Mouse (Mus musculus): ENCODE data around the gene Klc4.

Gene Klc4

GRCm38 (mm10) chr17:46651755-46652547 lies 6.1 kb upstream of the Klc4 start:
- no peak for DNase-seq

DNA sequence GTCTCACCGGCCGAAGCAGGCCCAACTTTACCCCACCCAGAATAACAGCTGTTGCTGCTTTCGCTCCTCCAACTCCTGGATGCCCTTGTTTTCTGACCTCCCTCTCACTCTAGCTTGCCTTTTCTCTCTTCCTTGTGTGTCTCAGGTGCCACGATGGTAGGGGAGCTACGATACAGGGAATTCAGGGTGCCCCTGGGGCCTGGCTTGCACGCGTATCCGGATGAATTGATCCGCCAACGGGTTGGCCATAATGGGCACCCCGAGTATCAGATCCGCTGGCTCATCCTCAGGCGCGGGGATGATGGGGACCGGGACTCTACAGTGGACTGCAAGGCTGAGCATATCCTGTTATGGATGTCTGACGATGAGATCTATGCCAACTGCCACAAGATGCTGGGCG lies 5.5 kb upstream of the Klc4 start:
- no peak for DNase-seq

- peak; percentile 94 for DNase-seq
Measured at GRCm38 (mm10) chr17:46650232-46651031, 4.6 kb upstream of the Klc4 start, which contains the start of gene Cul7. Gene Cul7 (plus strand): TSS chr17:46650337.

GRCm38 (mm10) chr17:46649811-46650210 lies 4.0 kb upstream of the Klc4 start:
- no peak for DNase-seq

GRCm38 (mm10) chr17:46648436-46648835 lies 2.6 kb upstream of the Klc4 start:
- no peak for DNase-seq

GRCm38 (mm10) chr17:46647279-46647678 lies 1.5 kb upstream of the Klc4 start:
- no peak for DNase-seq

DNA sequence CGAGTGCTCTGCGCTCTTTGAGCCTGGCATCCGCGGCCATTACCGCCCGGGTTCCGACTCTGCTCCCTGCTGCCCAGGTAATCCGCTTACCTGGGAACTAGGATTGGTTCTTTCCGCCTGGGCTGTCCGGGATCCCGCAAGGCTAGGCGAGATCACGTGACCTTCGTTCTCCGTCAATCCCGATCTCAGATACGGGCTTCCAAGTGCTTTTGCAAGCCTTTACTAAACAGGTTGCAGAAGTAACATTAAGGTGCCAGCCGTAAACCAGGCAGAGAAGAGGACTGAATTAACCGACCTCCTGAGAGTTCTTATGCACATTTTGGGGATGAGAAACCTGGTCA lies 470 bp upstream of the Klc4 start:
- DNase-seq, result no peak

GRCm38 (mm10) chr17:46644916-46645475 lies 826 bp downstream of the Klc4 start:
- DNase-seq, result peak; percentile 88

DNA sequence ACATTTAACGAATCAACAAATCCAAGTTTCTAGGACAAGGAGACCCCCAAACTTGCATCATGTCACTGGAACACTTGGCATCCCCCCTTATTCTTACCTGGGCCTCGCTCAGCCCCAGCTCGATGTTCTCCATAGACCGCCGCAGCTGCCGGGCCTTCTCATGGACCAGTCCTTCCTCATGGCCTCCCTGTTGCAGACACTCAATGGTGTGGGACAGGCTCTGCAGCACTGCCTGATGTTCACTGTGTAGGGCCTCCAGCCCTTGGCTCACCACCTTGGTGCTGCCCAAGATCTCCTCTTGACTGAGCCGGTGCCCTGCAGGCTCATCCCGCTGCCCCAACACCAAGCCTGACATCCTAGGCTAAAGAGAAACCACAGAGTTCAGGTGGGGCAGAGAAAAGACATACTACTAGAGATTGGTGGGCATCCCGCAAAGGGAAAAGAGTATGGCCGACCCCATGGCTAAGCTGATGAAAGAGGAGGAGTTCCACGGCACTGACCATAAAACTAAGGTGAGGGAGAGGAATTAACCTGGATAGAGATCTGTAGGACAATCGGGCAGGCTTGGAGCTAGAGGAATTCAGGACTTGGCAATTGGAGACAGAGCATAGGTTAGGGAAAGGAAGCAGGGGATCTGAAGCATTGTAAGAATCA lies 1.5 kb downstream of the Klc4 start:
- DNase-seq, result no peak

DNA sequence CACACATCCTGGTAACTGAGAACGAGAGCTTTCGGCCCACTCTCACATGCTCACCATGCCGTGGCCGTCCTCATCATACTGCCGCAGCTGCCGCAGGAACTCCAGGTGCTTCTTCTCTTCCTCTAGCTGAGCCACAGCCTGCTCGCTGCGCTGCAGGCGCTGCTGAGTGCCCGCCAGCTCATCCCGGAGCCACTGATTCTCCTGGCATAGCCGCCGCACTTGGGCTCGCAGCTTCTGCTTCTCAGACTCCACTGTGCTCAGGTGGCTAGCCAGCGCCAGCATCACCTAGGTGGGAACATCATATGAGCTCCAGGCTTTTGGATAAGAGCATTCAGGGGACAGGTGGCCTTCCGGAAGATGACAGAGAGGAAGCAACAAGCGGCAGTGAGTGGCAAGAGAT lies 3.8 kb downstream of the Klc4 start:
- DNase-seq, result no peak

DNA sequence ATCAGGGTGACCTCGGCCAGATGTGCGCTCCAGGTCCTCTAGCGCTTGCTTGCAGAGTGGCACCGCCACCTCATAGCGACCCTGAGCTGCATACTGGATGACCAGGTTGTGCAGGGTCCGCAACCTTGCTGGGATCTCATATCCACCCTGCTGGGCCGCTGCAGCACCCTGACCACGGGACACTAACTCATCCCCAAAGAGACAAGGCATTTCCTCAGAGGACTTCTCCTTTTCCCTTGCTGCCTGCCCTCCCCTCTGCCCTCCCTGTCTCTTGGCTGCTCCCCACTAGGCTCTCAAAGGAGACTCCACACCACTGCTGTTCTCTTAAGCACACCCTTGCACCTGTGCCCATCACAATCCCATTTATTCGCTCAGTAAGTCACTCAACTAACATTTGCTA lies 5.9 kb downstream of the Klc4 start:
- no peak for DNase-seq

DNA sequence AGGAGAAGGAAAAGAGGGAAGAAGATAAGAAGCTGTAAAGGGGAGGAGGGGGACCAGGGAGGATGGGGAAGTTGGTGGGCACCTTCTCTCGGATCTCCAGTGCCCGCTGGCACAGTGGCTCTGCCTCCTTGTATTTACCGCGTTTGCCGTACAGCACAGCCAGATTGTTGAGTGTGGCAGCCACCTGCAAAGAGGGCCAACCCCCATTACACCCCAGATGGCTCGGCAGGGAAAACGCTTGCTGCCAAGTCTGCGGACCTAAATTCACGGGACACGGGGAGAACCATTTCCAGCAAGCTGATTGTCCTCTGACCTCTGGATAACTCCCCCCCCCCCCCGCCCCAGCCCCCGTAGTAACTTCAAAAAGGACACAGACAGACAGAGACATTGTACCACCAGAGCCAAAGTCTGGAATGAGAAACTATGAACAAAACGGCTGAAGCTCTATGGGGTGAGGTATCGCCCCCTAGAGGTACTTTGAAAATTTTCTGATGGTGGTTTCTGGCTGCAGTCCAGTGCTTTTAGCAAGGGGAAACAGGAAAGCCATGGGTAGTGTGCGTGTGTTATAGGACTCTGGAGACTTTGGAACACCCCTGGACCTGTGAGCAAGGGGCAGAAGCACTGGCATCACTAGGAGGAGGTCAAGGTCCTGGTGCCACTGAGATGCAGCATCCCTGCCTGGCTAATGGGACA lies 8.8 kb downstream of the Klc4 start:
- peak; percentile 87 for DNase-seq

GRCm38 (mm10) chr17:46629685-46630441 lies 16.0 kb downstream of the Klc4 start:
- DNase-seq, result peak; percentile 79

GRCm38 (mm10) chr17:46628791-46629684 lies 16.8 kb downstream of the Klc4 start, which contains the start of gene Ptk7:
Gene Ptk7 (minus strand): TSS chr17:46629504.
- DNase-seq, result peak; percentile 72

GRCm38 (mm10) chr17:46628471-46628790 lies 17.4 kb downstream of the Klc4 start:
- DNase-seq, result no peak

- peak; percentile 37 for DNase-seq
Measured at GRCm38 (mm10) chr17:46627409-46627808, 18.4 kb downstream of the Klc4 start.

GRCm38 (mm10) chr17:46624598-46624997 lies 21.2 kb downstream of the Klc4 start:
- DNase-seq, result no peak

- DNase-seq, result peak; percentile 43
Measured at GRCm38 (mm10) chr17:46623819-46624557, 21.8 kb downstream of the Klc4 start.

DNA sequence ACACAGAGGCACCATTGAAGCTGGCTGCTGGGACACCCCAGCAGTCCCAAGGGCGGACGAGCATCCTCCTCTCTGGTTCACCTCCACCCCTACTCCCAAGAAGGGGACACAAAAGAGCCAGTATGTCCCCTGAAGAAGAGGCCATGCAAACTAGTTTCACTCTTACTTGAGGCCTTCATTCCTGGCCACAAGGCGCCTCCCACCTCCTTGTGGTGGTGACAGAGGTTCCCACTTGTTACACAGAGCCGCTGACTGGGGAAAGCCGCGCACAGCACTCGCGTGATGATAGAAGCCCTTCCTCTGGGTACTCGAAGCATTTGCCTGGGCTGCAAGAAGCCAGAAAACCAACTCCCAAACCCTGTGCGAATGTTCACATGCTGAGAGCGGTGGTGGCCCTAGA lies 23.6 kb downstream of the Klc4 start:
- DNase-seq, result peak; percentile 40

GRCm38 (mm10) chr17:46621324-46621723 lies 24.5 kb downstream of the Klc4 start:
- DNase-seq, result peak; percentile 64
